Mouse (Mus musculus) spleen, adult 2 months (tissue): ENCODE measurements around the gene Kcnab1.

Experiments used
- CTCF ChIP-seq: fragments of 200-500 bp; IDR thresholded peaks from 2 replicates; pipeline ENCODE4 v1.5.1; 2011; ENCODE audit warnings: mild to moderate bottlenecking, inconsistent platforms; ENCODE audit not compliant: insufficient read depth, insufficient read length, insufficient replicate concordance; ENCODE audit errors: extremely low read depth
- POLR2A ChIP-seq: fragments of 200-500 bp; IDR thresholded peaks from 2 replicates; pipeline ENCODE4 v1.6.1; 2011; ENCODE audit warnings: low read depth, low read length, inconsistent platforms

DNA sequence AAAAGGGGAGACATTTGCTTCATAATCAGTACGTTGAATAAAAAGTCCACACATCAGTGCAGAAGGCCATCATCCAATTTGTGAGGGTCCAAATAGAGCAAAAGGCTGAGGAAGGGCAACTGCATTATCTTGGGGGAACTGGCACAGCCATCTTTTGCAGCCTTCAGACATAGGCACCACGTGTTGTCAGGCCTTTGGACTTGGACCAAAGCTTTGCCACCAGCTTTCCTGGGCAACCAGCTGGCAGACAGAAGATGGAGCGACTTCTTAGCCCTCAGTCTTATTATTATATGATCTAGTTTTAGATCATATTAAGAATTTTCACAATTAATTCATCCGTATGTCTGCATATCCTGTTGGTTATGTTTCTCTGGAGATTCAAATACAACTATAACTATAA lies 296.6 kb downstream of the Kcnab1 start:
- no peak for TF ChIP-seq POLR2A
- TF ChIP-seq CTCF: no peak
